Mouse (Mus musculus) spleen, postnatal 4 days (tissue): ENCODE measurements around the gene Plcl2.
"Not testable (repeated sequence)": the region's sequence is repeated elsewhere in the genome, so short reads cannot be mapped to it uniquely, and the experiment has no call there.

Experiments used
- DNase-seq, 2 experiments: peaks; one replicate each; pipeline ENCODE4 v3.0.0; 2022; ENCODE audit warnings: low spot score in 2 of 2

Plcl2 gene

GRCm38 (mm10) chr17:50671416-50671815, 162.2 kb downstream of the Plcl2 start:
- DNase-seq: peak in 1 of 2 experiments; percentile 29

- DNase-seq: peak in 1 of 2 experiments; percentile 53
Measured at GRCm38 (mm10) chr17:50674580-50674979, 165.4 kb downstream of the Plcl2 start.

- peak in 1 of 2 experiments; percentile 41 for DNase-seq
Measured at GRCm38 (mm10) chr17:50675231-50675630, 166.0 kb downstream of the Plcl2 start.

GRCm38 (mm10) chr17:50677334-50677733, 168.1 kb downstream of the Plcl2 start:
- peak in 1 of 2 experiments; percentile 46 for DNase-seq

GRCm38 (mm10) chr17:50677978-50678712, 168.9 kb downstream of the Plcl2 start:
- DNase-seq: peak in 1 of 2 experiments; percentile 51

- peak in 1 of 2 experiments; percentile 51 for DNase-seq
Measured at GRCm38 (mm10) chr17:50678748-50679147, 169.5 kb downstream of the Plcl2 start.

- peak in 1 of 2 experiments; percentile 47 for DNase-seq
Measured at GRCm38 (mm10) chr17:50679613-50680534, 170.7 kb downstream of the Plcl2 start.

- peak in 1 of 2 experiments; percentile 46 for DNase-seq
Measured at GRCm38 (mm10) chr17:50682696-50683095, 173.5 kb downstream of the Plcl2 start.

GRCm38 (mm10) chr17:50684960-50685645, 175.9 kb downstream of the Plcl2 start:
- no peak for DNase-seq

GRCm38 (mm10) chr17:50687670-50688069, 178.5 kb downstream of the Plcl2 start:
- peak in 1 of 2 experiments; percentile 56 for DNase-seq

GRCm38 (mm10) chr17:50688135-50688534, 178.9 kb downstream of the Plcl2 start:
- peak in 1 of 2 experiments; percentile 51 for DNase-seq

- not testable (repeated sequence) for DNase-seq
Measured at GRCm38 (mm10) chr17:50698410-50698809, 189.2 kb downstream of the Plcl2 start.

- DNase-seq: no peak
Measured at GRCm38 (mm10) chr17:50710497-50711222, 201.5 kb downstream of the Plcl2 start.

- no peak for DNase-seq
Measured at GRCm38 (mm10) chr17:50717586-50717985, 208.4 kb downstream of the Plcl2 start.

- no peak for DNase-seq
Measured at GRCm38 (mm10) chr17:50724376-50724775, 215.2 kb downstream of the Plcl2 start.

GRCm38 (mm10) chr17:50726265-50726664, 217.1 kb downstream of the Plcl2 start:
- no peak for DNase-seq

GRCm38 (mm10) chr17:50729031-50729430, 219.8 kb downstream of the Plcl2 start:
- DNase-seq: no peak

GRCm38 (mm10) chr17:50729577-50729976, 220.4 kb downstream of the Plcl2 start:
- DNase-seq: peak in 1 of 2 experiments; percentile 51

- DNase-seq: no peak
Measured at GRCm38 (mm10) chr17:50730896-50731295, 221.7 kb downstream of the Plcl2 start.

GRCm38 (mm10) chr17:50731876-50732275, 222.7 kb downstream of the Plcl2 start:
- DNase-seq: no peak

GRCm38 (mm10) chr17:50733390-50733789, 224.2 kb downstream of the Plcl2 start:
- no peak for DNase-seq
